Mouse (Mus musculus) neural tube, embryonic 11.5 days (tissue): Measurements from ENCODE around the gene Mark3. TPM values are rescaled to one million over a fixed set of nuclear protein-coding genes. Genes with fewer than 3 reads are reported as not detected.

ENCODE experiments used
- ATAC-seq: fragments of 200-750 bp; cut with Nextera tagmentation; 2 replicates; pipeline ENCODE4 v1.8.0; 2017; ENCODE audit warnings: moderate number of reproducible peaks, mild to moderate bottlenecking, moderate TSS enrichment, moderate library complexity; ENCODE audit not compliant: insufficient read depth, low FRiP score, low TSS enrichment
- DNase-seq: peaks from one replicate; pipeline ENCODE4 v3.0.0-alpha.2; 2015; ENCODE audit warnings: low spot score
- H3K27ac ChIP-seq: fragments of 300-500 bp; sonication (generic); 2 replicates; pipeline ENCODE4 v1.5.1; 2014; ENCODE audit warnings: low read depth, mild to moderate bottlenecking, low read length
- H3K27me3 ChIP-seq: fragments of 300-500 bp; sonication (generic); 2 replicates; pipeline ENCODE4 v1.6.1; 2014; ENCODE audit warnings: mild to moderate bottlenecking, low read length, mixed read lengths; ENCODE audit not compliant: control insufficient read depth, insufficient read depth
- H3K36me3 ChIP-seq: fragments of 300-500 bp; sonication (generic); 2 replicates; pipeline ENCODE4 v1.6.1; 2014; ENCODE audit warnings: mild to moderate bottlenecking, low read length, moderate library complexity, mixed read lengths; ENCODE audit not compliant: control insufficient read depth, insufficient read depth
- H3K4me1 ChIP-seq: fragments of 300-500 bp; sonication (generic); 2 replicates; pipeline ENCODE4 v1.6.1; 2014; ENCODE audit warnings: low read length, mixed read lengths; ENCODE audit not compliant: control insufficient read depth, insufficient read depth
- H3K4me2 ChIP-seq: fragments of 300-500 bp; sonication (generic); 2 replicates; pipeline ENCODE4 v1.6.1; 2014; ENCODE audit warnings: low read depth, mild to moderate bottlenecking, moderate library complexity
- H3K4me3 ChIP-seq: fragments of 300-500 bp; sonication (generic); 2 replicates; pipeline ENCODE4 v1.5.1; 2014; ENCODE audit warnings: low read depth, low read length
- H3K9ac ChIP-seq: fragments of 300-500 bp; sonication (generic); 2 replicates; pipeline ENCODE4 v1.6.1; 2014; ENCODE audit warnings: mild to moderate bottlenecking, low read length
- H3K9me3 ChIP-seq: fragments of 300-500 bp; sonication (generic); 2 replicates; pipeline ENCODE4 v1.6.1; 2016; ENCODE audit warnings: low read length; ENCODE audit not compliant: control insufficient read depth
- WGBS: fragments of 180-500 bp; shearing (Covaris S2); extraction: QIAGEN DNeasy Blood & Tissue Kit; methylation state at CpG from one replicate; pipeline ENCODE4 v1.1.7; 2014; 5-methylcytosine and 5-hydroxymethylcytosine counted together
- polyA plus RNA-seq: library from polyadenylated mRNA; unstranded; fragments of >200 nt; fragmentation: Nextera tagmentation; extraction: Ambion mirVana; gene quantifications from 2 replicates; pipeline ENCODE4 v1.2.1, GENCODE M21; 2014

The Mark3 gene
- polyA plus RNA-seq, 1 experiment from 2014 or later = 73.1 TPM

- Histone ChIP-seq H3K4me1 (peaks cover 15% of the 10 kb centered on the region; the same call in 1 of the 2 replicates), H3K9me3 (no peaks in the 10 kb centered on the region), H3K27ac (peak overlapping the region; percentile 67), H3K4me3 (peak overlapping the region; percentile 95), H3K4me2 (peak overlapping the region; percentile 53), H3K9ac (peak overlapping the region; percentile 91), H3K36me3 (peaks cover 9% of the 10 kb centered on the region), H3K27me3 (no peaks in the 10 kb centered on the region)
- peak; percentile 49 for ATAC-seq
- DNase-seq = no peak
- under 1% methylated on average over 22 of the region's 22 CpGs for WGBS
These were observed 37.0 kb upstream of the Mark3 start for GRCm38 (mm10) chr12:111537341-111537740.

DNA sequence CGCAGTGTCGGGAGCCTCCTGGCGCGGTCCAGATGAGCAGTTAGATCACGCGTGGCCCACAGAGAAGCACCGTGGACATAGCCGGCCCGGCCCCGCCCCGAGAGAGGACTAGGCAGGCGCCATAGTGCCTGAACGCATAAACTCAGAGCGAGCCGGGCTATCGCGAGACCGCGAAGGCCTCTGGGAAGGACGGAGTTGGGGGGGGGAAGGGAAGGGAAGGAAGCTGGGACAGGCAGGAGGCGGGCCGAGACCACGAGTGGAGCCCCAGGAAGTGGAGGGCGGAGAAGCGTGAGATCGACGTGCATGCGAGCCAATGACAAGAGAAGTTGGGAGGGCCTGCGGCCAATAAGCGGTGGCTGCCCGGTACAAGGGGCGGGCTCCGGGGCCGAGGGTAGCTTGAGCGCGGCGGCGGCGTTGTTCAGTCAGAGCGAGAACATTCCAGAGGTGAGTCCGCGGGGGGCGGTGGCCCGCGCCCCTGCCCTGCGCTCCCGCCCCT is 36.5 kb upstream of the Mark3 start, which contains the start of gene Eif5:
Eif5 (plus strand) TSS at position 221 of the 496 bp plus-strand sequence.
- peak within 1 kb of the TSS; percentile 95 for H3K27ac ChIP-seq
- no peaks in the 10 kb centered on the region for H3K9me3 ChIP-seq
- H3K27me3 ChIP-seq = no peaks in the 10 kb centered on the region
- peaks cover 15% of the 10 kb centered on the region; the same call in 1 of the 2 replicates for H3K4me1 ChIP-seq
- ATAC-seq (peak; percentile 98), DNase-seq (peak; percentile 99)
- peak within 1 kb of the TSS; percentile 95 for H3K4me3 ChIP-seq
- peak within 1 kb of the TSS; percentile 65 for H3K4me2 ChIP-seq
- WGBS = 0% methylated on average over 47 of the region's 47 CpGs
- H3K9ac ChIP-seq = peak within 1 kb of the TSS; percentile 97
- H3K36me3 ChIP-seq = peaks cover 9% of the 10 kb centered on the region

GRCm38 (mm10) chr12:111538292-111539040 is 35.9 kb upstream of the Mark3 start:
- peak; percentile 87 for DNase-seq
- Histone ChIP-seq H3K36me3 (peaks cover 12% of the 10 kb centered on the region), H3K4me1 (peaks cover 15% of the 10 kb centered on the region; the same call in 1 of the 2 replicates), H3K27me3 (no peaks in the 10 kb centered on the region), H3K4me2 (peak overlapping the region; percentile 65), H3K27ac (peak overlapping the region; percentile 95), H3K4me3 (peak overlapping the region; percentile 95), H3K9me3 (no peaks in the 10 kb centered on the region), H3K9ac (peak overlapping the region; percentile 97)
- ATAC-seq = peak; percentile 46
- WGBS = 0% methylated on average over 82 of the region's 111 CpGs

- Histone ChIP-seq H3K27ac (peak overlapping the region; percentile 95), H3K9me3 (no peaks in the 10 kb centered on the region), H3K4me3 (peak overlapping the region; percentile 95), H3K36me3 (peaks cover 12% of the 10 kb centered on the region), H3K9ac (peak overlapping the region; percentile 97), H3K4me1 (peaks cover 15% of the 10 kb centered on the region; the same call in 1 of the 2 replicates), H3K27me3 (no peaks in the 10 kb centered on the region), H3K4me2 (peak overlapping the region; percentile 65)
- 2% methylated on average over 18 of the region's 18 CpGs for WGBS
- DNase-seq (no peak), ATAC-seq (no peak)
These were observed 35.3 kb upstream of the Mark3 start for GRCm38 (mm10) chr12:111539041-111539345.

- no peak for ATAC-seq
- Histone ChIP-seq H3K27ac (no peak overlapping the region), H3K4me2 (no peak overlapping the region), H3K4me1 (no peaks in the 10 kb centered on the region), H3K9me3 (no peaks in the 10 kb centered on the region), H3K4me3 (no peak overlapping the region), H3K27me3 (no peaks in the 10 kb centered on the region), H3K36me3 (peaks cover 10% of the 10 kb centered on the region), H3K9ac (no peak overlapping the region)
- WGBS = 92% methylated on average over 3 of the region's 3 CpGs
- DNase-seq = no peak
These were observed 27.3 kb upstream of the Mark3 start for GRCm38 (mm10) chr12:111547070-111547469.

GRCm38 (mm10) chr12:111548555-111549289 is 25.6 kb upstream of the Mark3 start:
- Histone ChIP-seq H3K4me2 (no peak overlapping the region), H3K27me3 (no peaks in the 10 kb centered on the region), H3K4me1 (no peaks in the 10 kb centered on the region), H3K27ac (no peak overlapping the region), H3K9ac (no peak overlapping the region), H3K9me3 (no peaks in the 10 kb centered on the region), H3K4me3 (no peak overlapping the region), H3K36me3 (0 out of 2 replicates have a peak, but pooled peaks cover 6% of the 10 kb centered on the region)
- ATAC-seq (no peak), DNase-seq (no peak)
- 71% methylated on average over 2 of the region's 2 CpGs for WGBS

DNA sequence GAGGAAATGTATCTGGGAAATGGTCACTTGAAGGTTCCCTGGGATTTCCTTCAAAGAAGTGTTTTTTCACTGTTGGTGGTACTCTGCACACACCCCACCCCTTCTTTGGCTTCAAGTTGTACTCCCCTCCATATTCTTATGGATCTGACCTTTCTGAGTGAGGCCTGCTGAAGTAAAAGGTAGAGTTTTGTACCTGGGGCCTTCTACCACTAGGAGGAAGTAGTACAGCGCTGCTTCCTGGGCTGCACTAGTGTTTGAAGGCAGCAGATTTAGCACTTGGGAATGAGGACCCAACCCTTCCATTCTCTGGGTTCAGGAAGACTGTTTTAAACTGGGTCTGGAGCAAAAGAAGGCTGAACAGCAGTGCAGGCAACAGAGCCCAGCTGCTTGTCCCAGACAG is 23.6 kb upstream of the Mark3 start:
- ATAC-seq (no peak), DNase-seq (no peak)
- Histone ChIP-seq H3K4me3 (no peak overlapping the region), H3K27me3 (no peaks in the 10 kb centered on the region), H3K9ac (no peak overlapping the region), H3K4me2 (no peak overlapping the region), H3K36me3 (0 out of 2 replicates have a peak, but pooled peaks cover 6% of the 10 kb centered on the region), H3K27ac (no peak overlapping the region), H3K9me3 (no peaks in the 10 kb centered on the region), H3K4me1 (no peaks in the 10 kb centered on the region)
- 59% methylated on average over 1 of the region's 1 CpGs for WGBS

DNA sequence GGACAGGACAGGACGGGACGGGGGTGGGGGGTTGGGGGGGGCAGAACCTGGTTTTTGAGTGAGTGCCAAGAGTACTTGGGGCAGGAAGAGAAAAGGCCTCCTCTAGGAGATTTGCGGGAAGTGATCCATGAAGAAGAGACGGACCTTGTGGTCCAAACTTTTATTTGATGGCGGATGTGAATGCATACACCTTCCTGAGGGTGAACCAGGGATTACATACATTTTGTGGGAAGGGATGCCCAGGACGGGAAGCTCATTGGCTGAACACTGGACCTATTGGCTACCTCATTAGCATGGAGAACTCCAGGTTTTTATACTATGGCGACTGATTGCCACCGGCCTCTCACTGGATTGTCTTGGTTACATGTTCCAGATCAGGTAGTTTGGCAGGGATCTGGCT is 22.0 kb upstream of the Mark3 start:
- H3K36me3 ChIP-seq = 0 out of 2 replicates have a peak, but pooled peaks cover 3% of the 10 kb centered on the region
- ATAC-seq (no peak), DNase-seq (no peak)
- H3K27me3 ChIP-seq = no peaks in the 10 kb centered on the region
- no peak overlapping the region for H3K4me3 ChIP-seq
- no peak overlapping the region for H3K9ac ChIP-seq
- no peak overlapping the region for H3K27ac ChIP-seq
- no peaks in the 10 kb centered on the region for H3K9me3 ChIP-seq
- H3K4me1 ChIP-seq = no peaks in the 10 kb centered on the region
- 77% methylated on average over 8 of the region's 8 CpGs for WGBS
- no peak overlapping the region for H3K4me2 ChIP-seq
